Comparison of ENCODE assay signal across 8 mouse cellular contexts in the genomic region with DNA sequence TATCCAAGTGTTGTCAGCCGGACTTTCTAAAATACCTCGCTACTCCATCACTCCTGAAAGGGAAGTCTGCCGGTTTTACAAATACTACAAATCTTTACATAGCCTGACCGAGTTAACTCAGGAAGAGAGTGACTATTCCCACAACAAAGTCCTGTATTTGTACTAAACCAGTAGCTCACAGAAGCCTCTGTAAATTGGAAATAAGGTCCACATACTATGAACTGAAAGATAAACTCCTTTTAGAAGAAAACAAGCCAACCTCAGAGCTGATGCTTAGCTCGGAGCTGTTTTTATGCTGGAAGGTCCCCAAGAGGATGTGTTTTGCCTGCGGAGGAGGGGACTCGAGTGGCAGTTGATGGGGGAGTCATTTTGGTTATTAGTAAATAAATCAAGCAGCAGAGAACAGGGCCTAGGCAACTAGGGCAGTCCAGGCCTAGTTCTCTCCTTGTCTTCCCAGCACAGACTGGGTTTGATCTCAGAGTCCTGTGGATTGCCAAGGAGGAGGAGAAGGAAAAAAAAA. TPM values are rescaled to one million over a fixed set of nuclear protein-coding genes. Genes with fewer than 3 reads are reported as not detected.
DNase-seq lines count a peak whose midpoint lies in the region; ATAC-seq lines count a peak whose summit lies in the region.

No protein-coding gene starts in this region.

- peaks cover 42% of the 10 kb centered on the region for H3K4me1 ChIP-seq in embryonic facial prominence, embryonic 10.5 days
- H3K4me1 ChIP-seq in limb, embryonic 10.5 days: peaks cover 38% of the 10 kb centered on the region
- peaks cover 22% of the 10 kb centered on the region for H3K4me1 ChIP-seq in midbrain, embryonic 14.5 days (ENCODE audit: control insufficient read depth, insufficient read depth, low read length)

- H3K9ac ChIP-seq in midbrain, embryonic 14.5 days (replicated peaks; ENCODE audit: low read length): peak overlapping the region; percentile 98

- H3K27ac ChIP-seq in embryonic facial prominence, embryonic 10.5 days (replicated peaks): peak overlapping the region; percentile 98
- H3K27ac ChIP-seq in limb, embryonic 10.5 days: peak overlapping the region; percentile 99
- H3K27ac ChIP-seq in midbrain, embryonic 14.5 days (replicated peaks; ENCODE audit: low read depth, low read length): peak overlapping the region; percentile 98

- 13% methylated on average over 7 of the region's 7 CpGs for WGBS in embryonic facial prominence, embryonic 10.5 days
- WGBS in limb, embryonic 10.5 days: 18% methylated on average over 7 of the region's 7 CpGs
- WGBS in midbrain, embryonic 14.5 days: 5% methylated on average over 7 of the region's 7 CpGs

- DNase-seq in gastrocnemius, adult 18-20 months (ENCODE audit: low spot score): peak; percentile 15
- DNase-seq in gastrocnemius, postnatal 25 days: no peak
- DNase-seq in ES-CJ7 (ENCODE audit: low read depth, low spot score): peak; percentile 18
- DNase-seq in embryonic facial prominence, embryonic 10.5 days (ENCODE audit: low spot score): peak; percentile 21
- DNase-seq in heart, postnatal 4 days: peak; percentile 12
- DNase-seq in limb, embryonic 10.5 days (ENCODE audit: low spot score): peak; percentile 38
- DNase-seq in midbrain, embryonic 14.5 days: peak; percentile 48
- DNase-seq in c-Kit-positive CD71-positive TER-119-positive erythroid progenitor cells, embryonic 14.5 days (ENCODE audit: low spot score): no peak

- H3K4me2 ChIP-seq in midbrain, embryonic 14.5 days (ENCODE audit: low read length): peak overlapping the region; percentile 82

- H3K27me3 ChIP-seq in embryonic facial prominence, embryonic 10.5 days (replicated peaks; ENCODE audit: low read depth, poor library complexity, severe bottlenecking): no peaks in the 10 kb centered on the region
- H3K27me3 ChIP-seq in limb, embryonic 10.5 days (ENCODE audit: low read depth, poor library complexity, severe bottlenecking): no peaks in the 10 kb centered on the region
- H3K27me3 ChIP-seq in midbrain, embryonic 14.5 days (ENCODE audit: control insufficient read depth, insufficient read depth, low read length): no peaks in the 10 kb centered on the region

- no peaks in the 10 kb centered on the region for H3K9me3 ChIP-seq in embryonic facial prominence, embryonic 10.5 days
- no peaks in the 10 kb centered on the region for H3K9me3 ChIP-seq in limb, embryonic 10.5 days (replicated peaks)
- H3K9me3 ChIP-seq in midbrain, embryonic 14.5 days (ENCODE audit: control insufficient read depth, low read length): no peaks in the 10 kb centered on the region

- peak overlapping the region; percentile 96 for H3K4me3 ChIP-seq in embryonic facial prominence, embryonic 10.5 days
- H3K4me3 ChIP-seq in limb, embryonic 10.5 days: peak overlapping the region; percentile 98
- peak overlapping the region; percentile 93 for H3K4me3 ChIP-seq in midbrain, embryonic 14.5 days (replicated peaks; ENCODE audit: low read depth, low read length)

- ATAC-seq in midbrain, embryonic 14.5 days (ENCODE audit: low FRiP score, low TSS enrichment): no peak

- no peaks in the 10 kb centered on the region for H3K36me3 ChIP-seq in embryonic facial prominence, embryonic 10.5 days (replicated peaks)
- H3K36me3 ChIP-seq in limb, embryonic 10.5 days: no peaks in the 10 kb centered on the region
- no peaks in the 10 kb centered on the region for H3K36me3 ChIP-seq in midbrain, embryonic 14.5 days (ENCODE audit: control insufficient read depth, insufficient read depth, low read length)

RNA-seq across cellular contexts. Expression of gene Pou2f1, which starts 1.8 kb away (rescaled TPM):
- total RNA-seq in gastrocnemius, adult 18-20 months (2021): 1 to 10 TPM; 7.7 to 8.3 TPM
- total RNA-seq in gastrocnemius, postnatal 25 days (2021): 1 to 10 TPM; 4.8 to 6.3 TPM
- polyA plus RNA-seq in embryonic facial prominence, embryonic 10.5 days (2016; fragmentation: Nextera tagmentation; extraction: Ambion mirVana): 27.0 and 28.1 TPM in 2 replicates
- total RNA-seq in heart, postnatal 4 days (2021): 10 to 100 TPM; 15.0 to 18.4 TPM
- polyA plus RNA-seq in limb, embryonic 10.5 days (2016; fragmentation: Nextera tagmentation; extraction: Ambion mirVana): 28.8 and 32.3 TPM in 2 replicates
- 26.9 and 27.9 TPM in 2 replicates for polyA plus RNA-seq in midbrain, embryonic 14.5 days (2014; fragmentation: Nextera tagmentation; extraction: Ambion mirVana)

Comparison
In these comparisons a context has a peak if more than half of its experiments do, and no peak if none do; other contexts are left out.
1. DNase-seq: peak in gastrocnemius, adult 18-20 months (single experiment), ES-CJ7 (single experiment), embryonic facial prominence, embryonic 10.5 days (single experiment), heart, postnatal 4 days (single experiment), limb, embryonic 10.5 days (single experiment) and midbrain, embryonic 14.5 days (single experiment); none in gastrocnemius, postnatal 25 days (single experiment) and c-Kit-positive CD71-positive TER-119-positive erythroid progenitor cells, embryonic 14.5 days (single experiment).
2. Peak in every context shown above with its lines, with median percentiles within 50 percentile points of each other: H3K27ac ChIP-seq and H3K4me3 ChIP-seq.